Comparison of ENCODE assay signal across 8 mouse cellular contexts in the genomic region with DNA sequence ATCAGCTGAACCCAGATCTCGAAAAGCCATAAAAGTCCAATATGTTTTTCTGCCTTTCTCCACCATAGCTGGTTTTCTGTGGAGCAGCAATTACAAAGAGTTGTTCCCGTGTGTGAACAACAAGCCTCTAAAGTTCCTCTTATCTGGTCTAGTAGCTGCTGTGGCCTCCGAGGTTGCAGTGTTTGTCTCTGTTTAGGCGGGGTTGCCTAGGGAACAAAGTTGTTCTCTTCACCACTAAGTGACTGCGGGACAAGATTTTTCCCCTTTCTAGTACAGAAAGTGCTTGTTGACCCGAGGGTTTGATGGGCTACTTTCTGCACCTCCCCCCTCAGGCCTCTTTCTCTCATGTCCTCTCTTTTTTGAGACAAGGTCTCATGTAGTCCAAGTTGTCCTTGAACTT.
DNase-seq lines count a peak whose midpoint lies in the region; ATAC-seq lines count a peak whose summit lies in the region.

No protein-coding gene starts in this region.

- ATAC-seq in activated CD4-positive, CD25-positive, alpha-beta regulatory T cell, adult 4 months: peak; percentile 53
- peak; percentile 78 for ATAC-seq in megakaryocyte progenitor cell, adult 5-6 weeks (replicated peaks; ENCODE audit: poor library complexity)

- intact Hi-C loops in heart, postnatal 14 days (cut with DNase I): no loop called here

- DNase-seq in embryo, embryonic 10.5 days (ENCODE audit: low spot score): peak; percentile 26
- no peak for DNase-seq in embryo, embryonic 9.5 days (ENCODE audit: extremely low spot score)
- DNase-seq in heart, postnatal 14 days: peak; percentile 43 to 62
- DNase-seq in cerebellum, adult 8-10 months: no peak
- DNase-seq in cerebellum, postnatal 14 days: no peak
- no peak for DNase-seq in kidney, postnatal 10 days

Comparison
In these comparisons a context has a peak if more than half of its experiments do, and no peak if none do; other contexts are left out.
1. DNase-seq: peak in embryo, embryonic 10.5 days (single experiment) and heart, postnatal 14 days (2 of 2); none in embryo, embryonic 9.5 days (single experiment), cerebellum, adult 8-10 months (single experiment), cerebellum, postnatal 14 days (0 of 2) and kidney, postnatal 10 days (single experiment).